In genomic region chr10:7809937-7810336, GRCm38 (mm10) we compare ENCODE assay signal across 7 mouse cellular contexts. TPM values are rescaled to one million over a fixed set of nuclear protein-coding genes. Genes with fewer than 3 reads are reported as not detected.
DNase-seq lines count a peak whose midpoint lies in the region; ATAC-seq and TF ChIP-seq lines count a peak whose summit lies in the region.

No protein-coding gene starts in this region.

- no peak overlapping the region for H3K9ac ChIP-seq in forebrain, postnatal 0 days
- H3K9ac ChIP-seq in lung, postnatal 0 days (replicated peaks; ENCODE audit: low read depth), result no peak overlapping the region

- peak; percentile 36 for ATAC-seq in forebrain, postnatal 0 days
- ATAC-seq in lung, postnatal 0 days, result peak; percentile 21; the same call in 1 of the 2 replicates

- WGBS in forebrain, postnatal 0 days, result 51% methylated on average over 2 of the region's 2 CpGs
- WGBS in lung, postnatal 0 days, result 35% methylated on average over 2 of the region's 2 CpGs
- WGBS in small intestine, adult 2 months, result 45% methylated on average over 2 of the region's 2 CpGs

- peak; percentile 77 for TF ChIP-seq CTCF in forebrain, postnatal 0 days (IDR thresholded peaks at IDR 0.05; ENCODE audit: low read depth)
- peak; percentile 76 for TF ChIP-seq CTCF in lung, postnatal 0 days (IDR thresholded peaks at IDR 0.05)
- peak; percentile 16; the same call in 1 of the 2 replicates for TF ChIP-seq CTCF in small intestine, adult 2 months (IDR thresholded peaks at IDR 0.05; ENCODE audit: extremely low read depth, insufficient read length, insufficient replicate concordance, low read depth, low read length)

- peak; percentile 82 for DNase-seq in 416B (ENCODE audit: low read depth)
- peak; percentile 83 for DNase-seq in CD4-positive, CD25-positive, alpha-beta regulatory T cell, adult 2 months (ENCODE audit: low read depth, low spot score)
- peak; percentile 39 for DNase-seq in cerebellum, adult 11 months
- peak; percentile 81 for DNase-seq in forebrain, postnatal 0 days
- DNase-seq in kidney, postnatal 36 days, result peak; percentile 54 to 58
- peak; percentile 79 for DNase-seq in lung, postnatal 0 days (ENCODE audit: low spot score)

- H3K4me3 ChIP-seq in forebrain, postnatal 0 days (ENCODE audit: low read depth, low read length), result no peak overlapping the region
- no peak overlapping the region for H3K4me3 ChIP-seq in lung, postnatal 0 days (ENCODE audit: low read depth, low read length)
- no peak overlapping the region for H3K4me3 ChIP-seq in small intestine, adult 2 months (ENCODE audit: low read depth, low read length)

- peaks cover 45% of the 10 kb centered on the region for H3K36me3 ChIP-seq in forebrain, postnatal 0 days (ENCODE audit: insufficient read depth)
- peaks cover 23% of the 10 kb centered on the region for H3K36me3 ChIP-seq in lung, postnatal 0 days (ENCODE audit: insufficient read depth, low read length)
- H3K36me3 ChIP-seq in small intestine, adult 2 months (ENCODE audit: control insufficient read depth, insufficient read depth, low read length), result peaks cover 52% of the 10 kb centered on the region

- no peak overlapping the region for H3K27ac ChIP-seq in forebrain, postnatal 0 days (ENCODE audit: low read depth, low read length)
- no peak overlapping the region for H3K27ac ChIP-seq in lung, postnatal 0 days (ENCODE audit: low read length)
- H3K27ac ChIP-seq in small intestine, adult 2 months (ENCODE audit: insufficient read depth, low read depth, low read length), result no peak overlapping the region

- TF ChIP-seq EP300 in lung, postnatal 0 days (IDR thresholded peaks at IDR 0.05), result no peak

- no peaks in the 10 kb centered on the region for H3K27me3 ChIP-seq in forebrain, postnatal 0 days (ENCODE audit: insufficient read depth, low read length)
- H3K27me3 ChIP-seq in lung, postnatal 0 days (replicated peaks; ENCODE audit: insufficient read depth, low read length), result no peaks in the 10 kb centered on the region
- no peaks in the 10 kb centered on the region for H3K27me3 ChIP-seq in small intestine, adult 2 months (ENCODE audit: control insufficient read depth, insufficient read depth, low read length)

- no peak for TF ChIP-seq POLR2A in small intestine, adult 2 months (IDR thresholded peaks at IDR 0.05; ENCODE audit: low read depth, low read length)

- no peaks in the 10 kb centered on the region for H3K9me3 ChIP-seq in forebrain, postnatal 0 days (ENCODE audit: low read length)
- H3K9me3 ChIP-seq in lung, postnatal 0 days (ENCODE audit: low read length), result no peaks in the 10 kb centered on the region

- no peak overlapping the region for H3K4me2 ChIP-seq in forebrain, postnatal 0 days (ENCODE audit: low read depth)
- H3K4me2 ChIP-seq in lung, postnatal 0 days (replicated peaks; ENCODE audit: low read depth, low read length), result no peak overlapping the region

- no peaks in the 10 kb centered on the region for H3K4me1 ChIP-seq in forebrain, postnatal 0 days (ENCODE audit: insufficient read depth)
- no peaks in the 10 kb centered on the region for H3K4me1 ChIP-seq in lung, postnatal 0 days (ENCODE audit: insufficient read depth, low read depth, low read length)
- no peaks in the 10 kb centered on the region for H3K4me1 ChIP-seq in small intestine, adult 2 months (ENCODE audit: control insufficient read depth, insufficient read depth, insufficient read length, low read length)

RNA-seq across cellular contexts. Expression of gene Ppil4, which starts 17.2 kb away (rescaled TPM):
- 37.5 and 49.6 TPM in 2 replicates for total RNA-seq in forebrain, postnatal 0 days (2014; rRNA removed)
- 44.4 and 50.2 TPM in 2 replicates for polyA plus RNA-seq in forebrain, postnatal 0 days (2015; fragmentation: Nextera tagmentation; extraction: Ambion mirVana)
- 30.5 and 30.6 TPM in 2 replicates for polyA plus RNA-seq in lung, postnatal 0 days (2015; fragmentation: Nextera tagmentation; extraction: Ambion mirVana)
- 1.7 and 3.3 TPM in 2 replicates for polyA plus RNA-seq in small intestine, adult 2 months (2012; rRNA removed)

RNA-seq across cellular contexts. Expression of gene Ginm1, which starts 17.3 kb away (rescaled TPM):
- total RNA-seq in forebrain, postnatal 0 days (2014; rRNA removed), result 31.0 and 51.0 TPM in 2 replicates
- 61.2 and 65.6 TPM in 2 replicates for polyA plus RNA-seq in forebrain, postnatal 0 days (2015; fragmentation: Nextera tagmentation; extraction: Ambion mirVana)
- 167 TPM in 2 replicates for polyA plus RNA-seq in lung, postnatal 0 days (2015; fragmentation: Nextera tagmentation; extraction: Ambion mirVana)
- polyA plus RNA-seq in small intestine, adult 2 months (2012; rRNA removed), result 5.0 and 11.6 TPM in 2 replicates

RNA-seq across cellular contexts. Expression of gene Zc3h12d, which starts 22.3 kb away (rescaled TPM):
- total RNA-seq in forebrain, postnatal 0 days (2014; rRNA removed), result 0.08 and 0.24 TPM in 2 replicates
- polyA plus RNA-seq in forebrain, postnatal 0 days (2015; fragmentation: Nextera tagmentation; extraction: Ambion mirVana), result 0.09 and 0.21 TPM in 2 replicates
- polyA plus RNA-seq in lung, postnatal 0 days (2015; fragmentation: Nextera tagmentation; extraction: Ambion mirVana), result 0.39 and 0.40 TPM in 2 replicates
- 4.0 and 12.8 TPM in 2 replicates for polyA plus RNA-seq in small intestine, adult 2 months (2012; rRNA removed)

Comparison
In these comparisons a context has a peak if more than half of its experiments do, and no peak if none do; other contexts are left out.
1. CTCF ChIP-seq: peak in every context shown above with its lines; median percentile 77 in forebrain, postnatal 0 days; 76 in lung, postnatal 0 days; 16 in small intestine, adult 2 months.